In genomic region chr2:171365553-171365952, GRCm38 (mm10) we compare ENCODE assay signal across 26 mouse cellular contexts.
DNase-seq lines count a peak whose midpoint lies in the region; ATAC-seq lines count a peak whose summit lies in the region.
"Had no signal": no experiment of that assay in that cellular context is flagged by ENCODE, and none has a peak within 500 bp of the region (broad histone marks: within the 10 kb centered on the region; RNA-seq: fewer than 3 reads in every experiment).

No protein-coding gene starts in this region.

- no peaks in the 10 kb centered on the region for H3K27me3 ChIP-seq in intestine, embryonic 15.5 days (replicated peaks)
- no peaks in the 10 kb centered on the region for H3K27me3 ChIP-seq in intestine, embryonic 16.5 days (replicated peaks; ENCODE audit: control insufficient read depth, insufficient read depth, low read length)
- no peaks in the 10 kb centered on the region for H3K27me3 ChIP-seq in neural tube, embryonic 15.5 days (replicated peaks)
- H3K27me3 ChIP-seq in midbrain, embryonic 15.5 days (replicated peaks) = no peaks in the 10 kb centered on the region
- no peaks in the 10 kb centered on the region for H3K27me3 ChIP-seq in stomach, embryonic 15.5 days (replicated peaks)
- H3K27me3 ChIP-seq: forebrain, embryonic 15.5 days; kidney, embryonic 15.5 days; liver, embryonic 12.5 days; neural tube, embryonic 12.5 days had no signal

- no peak overlapping the region for H3K4me3 ChIP-seq in intestine, embryonic 15.5 days (replicated peaks)
- no peak overlapping the region for H3K4me3 ChIP-seq in intestine, embryonic 16.5 days (ENCODE audit: low read length)
- H3K4me3 ChIP-seq in neural tube, embryonic 15.5 days (replicated peaks) = no peak overlapping the region
- H3K4me3 ChIP-seq in midbrain, embryonic 15.5 days = no peak overlapping the region
- no peak overlapping the region for H3K4me3 ChIP-seq in stomach, embryonic 15.5 days (replicated peaks)
- H3K4me3 ChIP-seq: forebrain, embryonic 15.5 days; hindbrain, embryonic 10.5 days; kidney, embryonic 15.5 days; layer of hippocampus, adult 2 months; left cerebral cortex, adult 2 months; liver, embryonic 12.5 days; neural tube, embryonic 12.5 days had no signal

- peak overlapping the region; percentile 33; the same call in 1 of the 2 replicates for H3K4me2 ChIP-seq in intestine, embryonic 15.5 days (replicated peaks)
- no peak overlapping the region for H3K4me2 ChIP-seq in intestine, embryonic 16.5 days (ENCODE audit: low read depth, low read length)
- peak overlapping the region; percentile 1; the same call in 1 of the 2 replicates for H3K4me2 ChIP-seq in neural tube, embryonic 15.5 days
- H3K4me2 ChIP-seq in midbrain, embryonic 15.5 days = no peak overlapping the region
- peak overlapping the region; percentile 36; the same call in 1 of the 2 replicates for H3K4me2 ChIP-seq in stomach, embryonic 15.5 days
- H3K4me2 ChIP-seq: forebrain, embryonic 15.5 days; kidney, embryonic 15.5 days; liver, embryonic 12.5 days; neural tube, embryonic 12.5 days had no signal

- WGBS in intestine, embryonic 15.5 days = 18% methylated on average over 8 of the region's 8 CpGs
- WGBS in intestine, embryonic 16.5 days = 26% methylated on average over 8 of the region's 8 CpGs
- WGBS in neural tube, embryonic 15.5 days = 62% methylated on average over 8 of the region's 8 CpGs
- WGBS in midbrain, embryonic 15.5 days = 45% methylated on average over 8 of the region's 8 CpGs
- 34% methylated on average over 8 of the region's 8 CpGs for WGBS in stomach, embryonic 15.5 days

- ATAC-seq in intestine, embryonic 15.5 days = no peak
- ATAC-seq in intestine, embryonic 16.5 days = no peak
- ATAC-seq in neural tube, embryonic 15.5 days (ENCODE audit: low FRiP score) = no peak
- ATAC-seq in midbrain, embryonic 15.5 days (replicated peaks) = no peak
- no peak for ATAC-seq in stomach, embryonic 15.5 days (ENCODE audit: insufficient read depth, low FRiP score, low read depth)
- ATAC-seq in inflammation-experienced regulatory T-cells, adult 6 months = no peak
- ATAC-seq: forebrain, embryonic 15.5 days; hindbrain, embryonic 16.5 days; liver, embryonic 12.5 days; liver, postnatal 0 days had no signal

- no peaks in the 10 kb centered on the region for H3K36me3 ChIP-seq in intestine, embryonic 15.5 days
- H3K36me3 ChIP-seq in intestine, embryonic 16.5 days (ENCODE audit: control insufficient read depth, insufficient read depth, low read length) = no peaks in the 10 kb centered on the region
- no peaks in the 10 kb centered on the region for H3K36me3 ChIP-seq in neural tube, embryonic 15.5 days
- H3K36me3 ChIP-seq in midbrain, embryonic 15.5 days (replicated peaks) = no peaks in the 10 kb centered on the region
- H3K36me3 ChIP-seq in stomach, embryonic 15.5 days = no peaks in the 10 kb centered on the region
- H3K36me3 ChIP-seq: forebrain, embryonic 15.5 days; hindbrain, embryonic 10.5 days; kidney, embryonic 15.5 days; liver, embryonic 12.5 days; neural tube, embryonic 12.5 days had no signal

- no peak overlapping the region for H3K27ac ChIP-seq in intestine, embryonic 15.5 days
- no peak overlapping the region for H3K27ac ChIP-seq in intestine, embryonic 16.5 days (ENCODE audit: low read length)
- H3K27ac ChIP-seq in neural tube, embryonic 15.5 days (replicated peaks) = no peak overlapping the region
- peak overlapping the region; percentile 2; the same call in 1 of the 2 replicates for H3K27ac ChIP-seq in midbrain, embryonic 15.5 days
- H3K27ac ChIP-seq in stomach, embryonic 15.5 days = no peak overlapping the region
- H3K27ac ChIP-seq: forebrain, embryonic 15.5 days; hindbrain, embryonic 10.5 days; kidney, embryonic 15.5 days; layer of hippocampus, adult 2 months; left cerebral cortex, adult 2 months; liver, embryonic 12.5 days; macrophage; neural tube, embryonic 12.5 days had no signal

- no peaks in the 10 kb centered on the region for H3K4me1 ChIP-seq in intestine, embryonic 15.5 days (replicated peaks)
- H3K4me1 ChIP-seq in intestine, embryonic 16.5 days (ENCODE audit: control insufficient read depth, insufficient read depth, low read length) = no peaks in the 10 kb centered on the region
- H3K4me1 ChIP-seq in neural tube, embryonic 15.5 days = no peaks in the 10 kb centered on the region
- H3K4me1 ChIP-seq in midbrain, embryonic 15.5 days = no peaks in the 10 kb centered on the region
- H3K4me1 ChIP-seq in stomach, embryonic 15.5 days = no peaks in the 10 kb centered on the region
- H3K4me1 ChIP-seq: forebrain, embryonic 15.5 days; hindbrain, embryonic 10.5 days; kidney, embryonic 15.5 days; liver, embryonic 12.5 days; neural tube, embryonic 12.5 days had no signal

- no peak overlapping the region for H3K9ac ChIP-seq in intestine, embryonic 15.5 days
- no peak overlapping the region for H3K9ac ChIP-seq in intestine, embryonic 16.5 days (ENCODE audit: low read depth, low read length)
- no peak overlapping the region for H3K9ac ChIP-seq in neural tube, embryonic 15.5 days (replicated peaks)
- no peak overlapping the region for H3K9ac ChIP-seq in midbrain, embryonic 15.5 days
- no peak overlapping the region for H3K9ac ChIP-seq in stomach, embryonic 15.5 days
- H3K9ac ChIP-seq: forebrain, embryonic 15.5 days; kidney, embryonic 15.5 days; liver, embryonic 12.5 days; liver, postnatal 0 days; neural tube, embryonic 12.5 days had no signal

- DNase-seq in neural tube, embryonic 10.5 days (ENCODE audit: extremely low spot score, low spot score) = no peak
- DNase-seq in lung, postnatal 14 days = no peak
- DNase-seq: adrenal gland, postnatal 36 days; B cell, adult 2 months; cerebellum, adult 9-10 months; cerebellum, postnatal 36 days; heart, postnatal 14 days; kidney, adult 18-20 months; kidney, postnatal 36 days; liver, postnatal 0 days; spleen, adult 18-20 months had no signal

- H3K9me3 ChIP-seq in intestine, embryonic 15.5 days = no peaks in the 10 kb centered on the region
- H3K9me3 ChIP-seq in intestine, embryonic 16.5 days (ENCODE audit: control insufficient read depth, low read length) = no peaks in the 10 kb centered on the region
- H3K9me3 ChIP-seq in neural tube, embryonic 15.5 days (replicated peaks) = 0 out of 2 replicates have a peak, but pooled peaks cover 5% of the 10 kb centered on the region
- H3K9me3 ChIP-seq in midbrain, embryonic 15.5 days = no peaks in the 10 kb centered on the region
- H3K9me3 ChIP-seq in stomach, embryonic 15.5 days = no peaks in the 10 kb centered on the region
- H3K9me3 ChIP-seq: neural tube, embryonic 12.5 days had no signal

Comparison
In these comparisons a context has a peak if more than half of its experiments do, and no peak if none do; other contexts are left out.
1. H3K4me2 ChIP-seq: peak in intestine, embryonic 15.5 days (single experiment), neural tube, embryonic 15.5 days (single experiment) and stomach, embryonic 15.5 days (single experiment); none in intestine, embryonic 16.5 days (single experiment) and midbrain, embryonic 15.5 days (single experiment).